Mouse (Mus musculus) midbrain, embryonic 16.5 days (tissue): ENCODE measurements around the gene Tmem102. TPM values are rescaled to one million over a fixed set of nuclear protein-coding genes. Genes with fewer than 3 reads are reported as not detected.

Experiments used
- ATAC-seq: fragments of 200-750 bp; cut with Nextera tagmentation; 2 replicates; pipeline ENCODE4 v1.8.0; 2017; ENCODE audit warnings: moderate TSS enrichment
- H3K27ac ChIP-seq: fragments of 300-500 bp; sonication (generic); 2 replicates; pipeline ENCODE4 v1.5.1; 2014; ENCODE audit warnings: mild to moderate bottlenecking, low read length, mixed read lengths
- H3K27me3 ChIP-seq: fragments of 300-500 bp; sonication (generic); 2 replicates; pipeline ENCODE4 v1.6.1; 2014; ENCODE audit warnings: low read depth, low read length, mixed read lengths; ENCODE audit not compliant: control insufficient read depth, insufficient read depth
- H3K36me3 ChIP-seq: fragments of 300-500 bp; sonication (generic); 2 replicates; pipeline ENCODE4 v1.6.1; 2014; ENCODE audit warnings: mild to moderate bottlenecking, low read length, moderate library complexity, mixed read lengths; ENCODE audit not compliant: control insufficient read depth, insufficient read depth
- H3K4me1 ChIP-seq: fragments of 300-500 bp; sonication (generic); 2 replicates; pipeline ENCODE4 v1.6.1; 2014; ENCODE audit warnings: mild to moderate bottlenecking, low read length, mixed read lengths; ENCODE audit not compliant: control insufficient read depth, insufficient read depth
- H3K4me2 ChIP-seq: fragments of 300-500 bp; sonication (generic); 2 replicates; pipeline ENCODE4 v1.6.1; 2014; ENCODE audit warnings: mild to moderate bottlenecking, low read length, mixed read lengths
- H3K4me3 ChIP-seq: fragments of 300-500 bp; sonication (generic); 2 replicates; pipeline ENCODE4 v1.5.1; 2014; ENCODE audit warnings: low read depth, mild to moderate bottlenecking, low read length, moderate library complexity, mixed read lengths
- H3K9ac ChIP-seq: fragments of 300-500 bp; sonication (generic); 2 replicates; pipeline ENCODE4 v1.6.1; 2014; ENCODE audit warnings: low read depth, low read length, mixed read lengths
- H3K9me3 ChIP-seq: fragments of 300-500 bp; sonication (generic); replicated peaks from 2 replicates; pipeline ENCODE4 v1.6.1; 2014; ENCODE audit warnings: mild to moderate bottlenecking, low read length, mixed read lengths; ENCODE audit not compliant: control insufficient read depth, poor library complexity, severe bottlenecking
- WGBS: fragments of 180-500 bp; shearing (Covaris S2); extraction: QIAGEN DNeasy Blood & Tissue Kit; methylation state at CpG from one replicate; pipeline ENCODE4 v1.1.7; 2014; 5-methylcytosine and 5-hydroxymethylcytosine counted together
- polyA plus RNA-seq: library from polyadenylated mRNA; unstranded; fragments of >200 nt; fragmentation: Nextera tagmentation; extraction: Ambion mirVana; gene quantifications from 2 replicates; pipeline ENCODE4 v1.2.1, GENCODE M21; 2015

Gene Tmem102
- polyA plus RNA-seq, 1 experiment from 2014 or later, result 0.54 TPM

- ATAC-seq, result no peak
- Histone ChIP-seq H3K4me2 (no peak overlapping the region), H3K9ac (no peak overlapping the region), H3K4me1 (peaks cover 24% of the 10 kb centered on the region), H3K4me3 (no peak overlapping the region), H3K27me3 (peaks cover 16% of the 10 kb centered on the region), H3K27ac (no peak overlapping the region), H3K36me3 (no peaks in the 10 kb centered on the region), H3K9me3 (no peaks in the 10 kb centered on the region)
- 89% methylated on average over 2 of the region's 2 CpGs for WGBS
Measured at GRCm38 (mm10) chr11:69807641-69808040, 2.2 kb upstream of the Tmem102 start.

- Histone ChIP-seq H3K9ac (no peak overlapping the region), H3K9me3 (no peaks in the 10 kb centered on the region), H3K27me3 (peaks cover 16% of the 10 kb centered on the region), H3K4me1 (peaks cover 36% of the 10 kb centered on the region), H3K4me3 (no peak overlapping the region), H3K4me2 (no peak overlapping the region), H3K36me3 (no peaks in the 10 kb centered on the region), H3K27ac (no peak overlapping the region)
- ATAC-seq, result no peak
- 86% methylated on average over 4 of the region's 4 CpGs for WGBS
Measured at GRCm38 (mm10) chr11:69806378-69806777, 954 bp upstream of the Tmem102 start.

GRCm38 (mm10) chr11:69804652-69804940 is 828 bp downstream of the Tmem102 start:
- no peak overlapping the region for H3K27ac ChIP-seq
- peak overlapping the region; percentile 35; the same call in 1 of the 2 replicates for H3K9ac ChIP-seq
- H3K4me1 ChIP-seq, result peaks cover 43% of the 10 kb centered on the region
- H3K27me3 ChIP-seq, result peaks cover 16% of the 10 kb centered on the region
- no peaks in the 10 kb centered on the region for H3K9me3 ChIP-seq
- 0 out of 2 replicates have a peak overlapping the region, but pooled peaks have one; percentile 1 for H3K4me3 ChIP-seq
- WGBS, result 5% methylated on average over 12 of the region's 12 CpGs
- no peak for ATAC-seq
- H3K4me2 ChIP-seq, result peak overlapping the region; percentile 90
- H3K36me3 ChIP-seq, result no peaks in the 10 kb centered on the region

- H3K4me3 ChIP-seq, result peak overlapping the region; percentile 54
- H3K27me3 ChIP-seq, result peaks cover 16% of the 10 kb centered on the region
- peaks cover 48% of the 10 kb centered on the region for H3K4me1 ChIP-seq
- under 1% methylated on average over 60 of the region's 60 CpGs for WGBS
- ATAC-seq, result peak; percentile 29; the same call in 1 of the 2 replicates
- H3K9me3 ChIP-seq, result no peaks in the 10 kb centered on the region
- H3K27ac ChIP-seq, result peak overlapping the region; percentile 45
- no peaks in the 10 kb centered on the region for H3K36me3 ChIP-seq
- H3K9ac ChIP-seq, result peak overlapping the region; percentile 64
- peak overlapping the region; percentile 90 for H3K4me2 ChIP-seq
Measured at GRCm38 (mm10) chr11:69803786-69804651, 1.4 kb downstream of the Tmem102 start.

- peak overlapping the region; percentile 54 for H3K4me3 ChIP-seq
- H3K4me2 ChIP-seq, result peak overlapping the region; percentile 90
- peak overlapping the region; percentile 69 for H3K9ac ChIP-seq
- no peaks in the 10 kb centered on the region for H3K9me3 ChIP-seq
- no peaks in the 10 kb centered on the region for H3K36me3 ChIP-seq
- peak; percentile 2; the same call in 1 of the 2 replicates for ATAC-seq
- peak overlapping the region; percentile 45 for H3K27ac ChIP-seq
- peaks cover 16% of the 10 kb centered on the region for H3K27me3 ChIP-seq
- peaks cover 48% of the 10 kb centered on the region for H3K4me1 ChIP-seq
- 1% methylated on average over 12 of the region's 12 CpGs for WGBS
Measured at GRCm38 (mm10) chr11:69803328-69803727, 2.1 kb downstream of the Tmem102 start.

- under 1% methylated on average over 33 of the region's 33 CpGs for WGBS
- H3K36me3 ChIP-seq, result no peaks in the 10 kb centered on the region
- peaks cover 48% of the 10 kb centered on the region for H3K4me1 ChIP-seq
- peak overlapping the region; percentile 69 for H3K9ac ChIP-seq
- peak overlapping the region; percentile 90 for H3K4me2 ChIP-seq
- H3K4me3 ChIP-seq, result peak overlapping the region; percentile 54
- ATAC-seq, result peak; percentile 18; the same call in 1 of the 2 replicates
- peaks cover 16% of the 10 kb centered on the region for H3K27me3 ChIP-seq
- peak overlapping the region; percentile 72 for H3K27ac ChIP-seq
- no peaks in the 10 kb centered on the region for H3K9me3 ChIP-seq
Measured at GRCm38 (mm10) chr11:69802648-69803105, 2.7 kb downstream of the Tmem102 start.

- Histone ChIP-seq H3K27me3 (peaks cover 14% of the 10 kb centered on the region), H3K27ac (peak within 1 kb of the TSS; percentile 93), H3K4me2 (peak within 1 kb of the TSS; percentile 90), H3K4me1 (peaks cover 48% of the 10 kb centered on the region), H3K4me3 (peak within 1 kb of the TSS; percentile 54), H3K9ac (peak within 1 kb of the TSS; percentile 69), H3K9me3 (no peaks in the 10 kb centered on the region), H3K36me3 (no peaks in the 10 kb centered on the region)
- no peak for ATAC-seq
- 0% methylated on average over 33 of the region's 33 CpGs for WGBS
Measured at GRCm38 (mm10) chr11:69801379-69801977, 3.9 kb downstream of the Tmem102 start, which contains the start of gene Fgf11. Fgf11 (minus strand) TSS chr11:69801857.

- under 1% methylated on average over 36 of the region's 36 CpGs for WGBS
Measured at GRCm38 (mm10) chr11:69800392-69801197, 4.8 kb downstream of the Tmem102 start.

More at GRCm38 (mm10) chr11:69800392-69801197, 4.8 kb downstream of the Tmem102 start:
- peak; percentile 72 for ATAC-seq
- Histone ChIP-seq H3K27me3 (peaks cover 13% of the 10 kb centered on the region), H3K4me1 (peaks cover 48% of the 10 kb centered on the region), H3K4me2 (peak overlapping the region; percentile 90), H3K36me3 (no peaks in the 10 kb centered on the region), H3K9me3 (no peaks in the 10 kb centered on the region), H3K4me3 (peak overlapping the region; percentile 54), H3K27ac (peak overlapping the region; percentile 93), H3K9ac (peak overlapping the region; percentile 69)
